Mouse (Mus musculus) MEL (cell line): ENCODE measurements around the gene Hoxd10. TPM values are rescaled to one million over a fixed set of nuclear protein-coding genes. Genes with fewer than 3 reads are reported as not detected.

Experiments used
- DNase-seq: peaks from one replicate; pipeline ENCODE4 v3.0.0; 2011; ENCODE audit warnings: low read depth, low spot score
- H3K27ac ChIP-seq: 2 replicates; pipeline ENCODE4 v1.5.1; 2012; ENCODE audit warnings: low read depth, mild to moderate bottlenecking, control low read depth, low read length, moderate library complexity; ENCODE audit not compliant: control insufficient read depth
- H3K27me3 ChIP-seq, 2 experiments: fragments of 150-350 bp in 1 of 2; sonication (generic) in 1 of 2; 2 replicates each; pipeline ENCODE4 v1.6.1; 2012; ENCODE audit warnings: low read length in 2 of 2, mild to moderate bottlenecking in 2 of 2, improper control_type of control experiment in 1 of 2, moderate library complexity in 1 of 2; ENCODE audit not compliant: insufficient read depth in 2 of 2, control insufficient read depth in 1 of 2
- H3K36me3 ChIP-seq, 2 experiments: 2 replicates each; pipeline ENCODE4 v1.6.1; 2012 to 2014; ENCODE audit warnings: low read length in 2 of 2, improper control_type of control experiment in 1 of 2, inconsistent platforms in 1 of 2, mild to moderate bottlenecking in 1 of 2; ENCODE audit not compliant: insufficient read depth in 2 of 2, control insufficient read depth in 1 of 2
- H3K4me1 ChIP-seq, 2 experiments: fragments of 150-350 bp in 1 of 2; sonication (generic) in 1 of 2; 2 replicates each; pipeline ENCODE4 v1.6.1; 2012; ENCODE audit warnings: low read length in 2 of 2, improper control_type of control experiment in 1 of 2, mild to moderate bottlenecking in 1 of 2; ENCODE audit not compliant: insufficient read depth in 2 of 2, control insufficient read depth in 1 of 2
- H3K4me3 ChIP-seq, 2 experiments: fragments of 150-350 bp in 1 of 2; sonication (generic) in 1 of 2; 2 replicates each; pipeline ENCODE4 v1.5.1; 2012; ENCODE audit warnings: low read depth in 2 of 2, low read length in 2 of 2, mild to moderate bottlenecking in 2 of 2, moderate library complexity in 2 of 2, control low read depth in 1 of 2, improper control_type of control experiment in 1 of 2; ENCODE audit not compliant: control insufficient read depth in 1 of 2, insufficient read depth in 1 of 2
- H3K79me2 ChIP-seq: 2 replicates; pipeline ENCODE4 v1.6.1; 2012; ENCODE audit warnings: mild to moderate bottlenecking, low read length, moderate library complexity; ENCODE audit not compliant: control insufficient read depth, poor library complexity, insufficient read depth
- H3K9ac ChIP-seq: 2 replicates; pipeline ENCODE4 v1.6.1; 2012; ENCODE audit warnings: low read depth, mild to moderate bottlenecking, control low read depth, low read length, moderate library complexity; ENCODE audit not compliant: control insufficient read depth, poor library complexity, severe bottlenecking
- H3K9me3 ChIP-seq: fragments of 150-350 bp; sonication (generic); replicated peaks from 2 replicates; pipeline ENCODE4 v1.6.1; 2012; ENCODE audit warnings: mild to moderate bottlenecking, low read length, improper control_type of control experiment, moderate library complexity; ENCODE audit not compliant: insufficient read depth
- CHD1 ChIP-seq: IDR thresholded peaks from 2 replicates; pipeline ENCODE4 v1.6.1; 2012; ENCODE audit warnings: low read depth, mild to moderate bottlenecking, inconsistent platforms, low read length, improper control_type of control experiment
- CHD2 ChIP-seq: IDR thresholded peaks from 2 replicates; pipeline ENCODE4 v1.6.1; 2011; ENCODE audit warnings: low read length, improper control_type of control experiment
- CTCF ChIP-seq, 3 experiments: IDR thresholded peaks in 2 of 3; conservative IDR thresholded peaks in 1 of 3; 2 replicates each; pipeline ENCODE4 v1.5.1; 2011 to 2012; ENCODE audit warnings: low read length in 3 of 3, low read depth in 2 of 3, mild to moderate bottlenecking in 2 of 3, improper control_type of control experiment in 1 of 3, inconsistent platforms in 1 of 3, mixed read lengths in 1 of 3, moderate library complexity in 1 of 3; ENCODE audit not compliant: control insufficient read depth in 1 of 3, insufficient read depth in 1 of 3, poor library complexity in 1 of 3, severe bottlenecking in 1 of 3
- ELF1 ChIP-seq: IDR thresholded peaks from 2 replicates; pipeline ENCODE4 v1.6.1; 2014; ENCODE audit warnings: low read depth, mild to moderate bottlenecking, inconsistent platforms, low read length, improper control_type of control experiment, moderate library complexity
- EP300 ChIP-seq, 2 experiments: IDR thresholded peaks; 2 replicates each; pipeline ENCODE4 v1.6.1; 2011; ENCODE audit warnings: improper control_type of control experiment in 2 of 2, low read length in 2 of 2, low read depth in 1 of 2, mild to moderate bottlenecking in 1 of 2
- HCFC1 ChIP-seq: IDR thresholded peaks from 2 replicates; pipeline ENCODE4 v1.6.1; 2012; ENCODE audit warnings: low read depth, mild to moderate bottlenecking, inconsistent platforms, low read length, improper control_type of control experiment, moderate library complexity
- KAT2A ChIP-seq: conservative IDR thresholded peaks from 2 replicates; pipeline ENCODE4 v1.6.1; 2012; ENCODE audit warnings: low read depth, low read length, improper control_type of control experiment, inconsistent platforms
- MAZ ChIP-seq: IDR thresholded peaks from 2 replicates; pipeline ENCODE4 v1.6.1; 2012; ENCODE audit warnings: low read depth, mild to moderate bottlenecking, inconsistent platforms, low read length, improper control_type of control experiment
- MEF2A ChIP-seq: IDR thresholded peaks from 2 replicates; pipeline ENCODE4 v1.6.1; 2014; ENCODE audit warnings: low read depth, mild to moderate bottlenecking, inconsistent platforms, low read length, improper control_type of control experiment; ENCODE audit not compliant: poor library complexity, insufficient replicate concordance, severe bottlenecking; ENCODE audit errors: extremely low read depth
- MYB ChIP-seq: IDR thresholded peaks from 2 replicates; pipeline ENCODE4 v1.6.1; 2011; ENCODE audit warnings: mild to moderate bottlenecking, low read depth, low read length, improper control_type of control experiment
- MYC ChIP-seq: IDR thresholded peaks from 2 replicates; pipeline ENCODE4 v1.6.1; 2011; ENCODE audit warnings: low read depth, mild to moderate bottlenecking, low read length, improper control_type of control experiment, moderate library complexity
- NRF1 ChIP-seq: IDR thresholded peaks from 2 replicates; pipeline ENCODE4 v1.6.1; 2014; ENCODE audit warnings: low read depth, mild to moderate bottlenecking, inconsistent platforms, low read length, improper control_type of control experiment, moderate library complexity; ENCODE audit not compliant: poor library complexity, insufficient read depth, severe bottlenecking
- POLR2A ChIP-seq, 2 experiments: IDR thresholded peaks; 2 replicates each; pipeline ENCODE4 v1.6.1; 2011 to 2012; ENCODE audit warnings: low read length in 2 of 2, mild to moderate bottlenecking in 2 of 2, control low read depth in 1 of 2, improper control_type of control experiment in 1 of 2, low read depth in 1 of 2, moderate library complexity in 1 of 2; ENCODE audit not compliant: control insufficient read depth in 1 of 2, insufficient read depth in 1 of 2, poor library complexity in 1 of 2
- POLR2AphosphoS2 ChIP-seq: IDR thresholded peaks from 2 replicates; pipeline ENCODE4 v1.6.1; 2011; ENCODE audit warnings: low read length, improper control_type of control experiment
- POLR2AphosphoS5 ChIP-seq: IDR thresholded peaks from 2 replicates; pipeline ENCODE4 v1.6.1; 2012; ENCODE audit warnings: low read depth, borderline replicate concordance, mild to moderate bottlenecking, inconsistent platforms, low read length, moderate library complexity, mixed read lengths
- RAD21 ChIP-seq: IDR thresholded peaks from 2 replicates; pipeline ENCODE4 v1.6.1; 2011; ENCODE audit warnings: mild to moderate bottlenecking, low read depth, low read length, improper control_type of control experiment
- SMC3 ChIP-seq: IDR thresholded peaks from 2 replicates; pipeline ENCODE4 v1.6.1; 2011; ENCODE audit warnings: low read depth, low read length, improper control_type of control experiment
- TAL1 ChIP-seq: IDR thresholded peaks from 2 replicates; pipeline ENCODE4 v1.6.1; 2012; ENCODE audit warnings: mild to moderate bottlenecking, inconsistent platforms, low read length, moderate library complexity, mixed read lengths
- TBP ChIP-seq: IDR thresholded peaks from 2 replicates; pipeline ENCODE4 v1.8.0; 2011; ENCODE audit warnings: low read depth, low read length, improper control_type of control experiment
- USF1 ChIP-seq: IDR thresholded peaks from 2 replicates; pipeline ENCODE4 v1.6.1; 2014; ENCODE audit warnings: low read depth, mild to moderate bottlenecking, inconsistent platforms, low read length, improper control_type of control experiment, moderate library complexity
- ZC3H11A ChIP-seq: IDR thresholded peaks from 2 replicates; pipeline ENCODE4 v1.6.1; 2012; ENCODE audit warnings: low read depth, mild to moderate bottlenecking, inconsistent platforms, low read length, improper control_type of control experiment
- ZMIZ1 ChIP-seq: IDR thresholded peaks from 2 replicates; pipeline ENCODE4 v1.6.1; 2012; ENCODE audit warnings: low read depth, mild to moderate bottlenecking, inconsistent platforms, low read length, improper control_type of control experiment, moderate library complexity
- polyA plus RNA-seq, 2 experiments: library from polyadenylated mRNA; stranded (reverse) in 1 of 2; unstranded in 1 of 2; fragments of >175 nt in 1 of 2; fragments of >200 nt in 1 of 2; gene quantifications; 2 replicates each; pipeline versions ENCODE4 v1.2.1 to v1.2.4; 2012; ENCODE audit warnings: low replicate concordance in 2 of 2, low read depth in 1 of 2; ENCODE audit not compliant: insufficient read length in 2 of 2, insufficient read depth in 1 of 2, missing spikeins in 1 of 2
- total RNA-seq: library from RNA; depleted of rRNA; stranded (reverse); fragments of 300-350 nt; gene quantifications from 2 replicates; pipeline ENCODE4 v1.2.3, GENCODE M21; 2012

The Hoxd10 gene
- total and polyA plus RNA-seq, 3 experiments, result not detected

GRCm38 (mm10) chr2:74721882-74722281 is 30.2 kb downstream of the Hoxd10 start:
- H3K4me3 ChIP-seq, result no peak overlapping the region
- H3K27me3 ChIP-seq, result no peaks in the 10 kb centered on the region; a peak in 1 of 4 replicates
- no peaks in the 10 kb centered on the region for H3K36me3 ChIP-seq
- no peak for TF ChIP-seq ZC3H11A
- TF ChIP-seq CHD2, result no peak
- no peak for TF ChIP-seq KAT2A
- no peak for TF ChIP-seq ELF1
- no peak for TF ChIP-seq POLR2AphosphoS2
- TF ChIP-seq MEF2A, result no peak
- TF ChIP-seq MYB, result no peak
- no peak for TF ChIP-seq HCFC1
- TF ChIP-seq CHD1, result no peak
- no peak for TF ChIP-seq CTCF (IDR thresholded peaks at IDR 0.05 in 2 of 3, conservative IDR thresholded peaks at IDR 0.05 in 1 of 3; ENCODE audit: control insufficient read depth in 1 of 3, insufficient read depth in 1 of 3, low read depth in 2 of 3, low read length in 3 of 3, poor library complexity in 1 of 3, severe bottlenecking in 1 of 3)
- no peak for TF ChIP-seq SMC3
- no peak for TF ChIP-seq MAZ
- no peak for TF ChIP-seq ZMIZ1
- TF ChIP-seq USF1, result no peak
- H3K4me1 ChIP-seq, result no peaks in the 10 kb centered on the region
- H3K9me3 ChIP-seq, result no peaks in the 10 kb centered on the region
- H3K79me2 ChIP-seq, result no peaks in the 10 kb centered on the region
- H3K27ac ChIP-seq, result no peak overlapping the region
- no peak overlapping the region for H3K9ac ChIP-seq
- no peak for DNase-seq

GRCm38 (mm10) chr2:74722949-74723348 is 31.2 kb downstream of the Hoxd10 start:
- no peak for TF ChIP-seq CHD2
- TF ChIP-seq EP300 (IDR thresholded peaks at IDR 0.05; ENCODE audit: low read depth in 1 of 2, low read length in 2 of 2), result no peak
- no peak for TF ChIP-seq CTCF (IDR thresholded peaks at IDR 0.05 in 2 of 3, conservative IDR thresholded peaks at IDR 0.05 in 1 of 3; ENCODE audit: control insufficient read depth in 1 of 3, insufficient read depth in 1 of 3, low read depth in 2 of 3, low read length in 3 of 3, poor library complexity in 1 of 3, severe bottlenecking in 1 of 3)
- no peak for TF ChIP-seq MAZ
- no peak for TF ChIP-seq TBP
- TF ChIP-seq RAD21, result no peak
- no peak for TF ChIP-seq POLR2AphosphoS5
- TF ChIP-seq MYC, result no peak
- TF ChIP-seq POLR2A (IDR thresholded peaks at IDR 0.05; ENCODE audit: control insufficient read depth in 1 of 2, insufficient read depth in 1 of 2, low read depth in 1 of 2, low read length in 2 of 2, poor library complexity in 1 of 2), result no peak
- TF ChIP-seq HCFC1, result no peak
- no peak for TF ChIP-seq TAL1
- TF ChIP-seq NRF1, result no peak
- Histone ChIP-seq H3K27me3 (no peaks in the 10 kb centered on the region; a peak in 1 of 4 replicates), H3K4me3 (no peak overlapping the region)

More at GRCm38 (mm10) chr2:74722949-74723348, 31.2 kb downstream of the Hoxd10 start:
- no peak for DNase-seq
- H3K4me1 ChIP-seq, result no peaks in the 10 kb centered on the region
- no peaks in the 10 kb centered on the region for H3K79me2 ChIP-seq
- H3K36me3 ChIP-seq, result no peaks in the 10 kb centered on the region
- no peak overlapping the region for H3K9ac ChIP-seq
- no peak overlapping the region for H3K27ac ChIP-seq
- H3K9me3 ChIP-seq, result no peaks in the 10 kb centered on the region
